12 mouse cellular contexts compared by ENCODE assay signal in genomic region chr4:140708297-140708927, GRCm38 (mm10). TPM values are rescaled to one million over a fixed set of nuclear protein-coding genes. Genes with fewer than 3 reads are reported as not detected.
A peak's percentile ranks its signal among the peaks of the same experiment; 100 is the strongest.
DNase-seq lines count a peak whose midpoint lies in the region; ATAC-seq and TF ChIP-seq lines count a peak whose summit lies in the region.
"Had no signal": no experiment of that assay in that cellular context is flagged by ENCODE, and none has a peak within 500 bp of the region (broad histone marks: within the 10 kb centered on the region; RNA-seq: fewer than 3 reads in every experiment).

No protein-coding gene starts in this region.

- H3K36me3 ChIP-seq in heart, postnatal 0 days (replicated peaks; ENCODE audit: control insufficient read depth, insufficient read depth, low read length) = peaks cover 48% of the 10 kb centered on the region
- peaks cover 95% of the 10 kb centered on the region for H3K36me3 ChIP-seq in E14TG2a.4 (ENCODE audit: insufficient read depth, low read length)
- peaks cover 70% of the 10 kb centered on the region for H3K36me3 ChIP-seq in embryonic facial prominence, embryonic 14.5 days (ENCODE audit: control insufficient read depth, insufficient read depth, low read length)

- H3K27me3 ChIP-seq in heart, postnatal 0 days (ENCODE audit: control insufficient read depth, insufficient read depth, low read length) = no peaks in the 10 kb centered on the region
- no peaks in the 10 kb centered on the region for H3K27me3 ChIP-seq in E14TG2a.4 (ENCODE audit: insufficient read depth, low read length)
- no peaks in the 10 kb centered on the region for H3K27me3 ChIP-seq in embryonic facial prominence, embryonic 14.5 days (replicated peaks; ENCODE audit: control insufficient read depth, insufficient read depth, low read length)

- peak overlapping the region; percentile 52; the same call in 1 of the 2 replicates for H3K27ac ChIP-seq in heart, postnatal 0 days (ENCODE audit: low read depth)
- H3K27ac ChIP-seq in embryonic facial prominence, embryonic 14.5 days (replicated peaks; ENCODE audit: low read depth, low read length) = no peak overlapping the region
- H3K27ac ChIP-seq: hindbrain, embryonic 14.5 days had no signal

- no peak overlapping the region for H3K4me2 ChIP-seq in heart, postnatal 0 days (ENCODE audit: low read depth, low read length)
- no peak overlapping the region for H3K4me2 ChIP-seq in embryonic facial prominence, embryonic 14.5 days (ENCODE audit: low read depth, low read length)
- H3K4me2 ChIP-seq: hindbrain, embryonic 14.5 days had no signal

- peaks cover 27% of the 10 kb centered on the region for H3K4me1 ChIP-seq in heart, postnatal 0 days (ENCODE audit: control insufficient read depth, insufficient read depth)
- H3K4me1 ChIP-seq in E14TG2a.4 (replicated peaks; ENCODE audit: low read depth, low read length) = peaks cover 94% of the 10 kb centered on the region
- H3K4me1 ChIP-seq in embryonic facial prominence, embryonic 14.5 days (ENCODE audit: control insufficient read depth, insufficient read depth, low read length) = peaks cover 8% of the 10 kb centered on the region; the same call in 1 of the 2 replicates

- H3K4me3 ChIP-seq in heart, postnatal 0 days (ENCODE audit: low read depth, low read length) = no peak overlapping the region
- H3K4me3 ChIP-seq in E14TG2a.4 (replicated peaks; ENCODE audit: low read length) = 0 out of 2 replicates have a peak overlapping the region, but pooled peaks have one; percentile 29
- no peak overlapping the region for H3K4me3 ChIP-seq in embryonic facial prominence, embryonic 14.5 days (ENCODE audit: low read depth, low read length)

- H3K9ac ChIP-seq in heart, postnatal 0 days (replicated peaks; ENCODE audit: low read depth, low read length) = no peak overlapping the region; the same call in 1 of the 2 replicates
- H3K9ac ChIP-seq in embryonic facial prominence, embryonic 14.5 days (ENCODE audit: low read depth, low read length) = 0 out of 2 replicates have a peak overlapping the region, but pooled peaks have one; percentile 5
- H3K9ac ChIP-seq: hindbrain, embryonic 14.5 days had no signal

- no peak for TF ChIP-seq EP300 in heart, postnatal 0 days (IDR thresholded peaks at IDR 0.05; ENCODE audit: low read depth)

- ATAC-seq in heart, postnatal 0 days (ENCODE audit: insufficient read depth, low read depth) = peak; percentile 37
- ATAC-seq in embryonic facial prominence, embryonic 14.5 days (ENCODE audit: low read depth) = no peak
- ATAC-seq: activated CD4-positive, CD25-positive, alpha-beta regulatory T cell, adult 4 months had no signal

- WGBS in heart, postnatal 0 days = 39% methylated on average over 18 of the region's 18 CpGs
- 85% methylated on average over 18 of the region's 18 CpGs for WGBS in embryonic facial prominence, embryonic 14.5 days

- no peak for TF ChIP-seq CTCF in heart, postnatal 0 days (IDR thresholded peaks at IDR 0.05; ENCODE audit: low read depth)
- no peak for TF ChIP-seq CTCF in E14TG2a.4 (conservative IDR thresholded peaks at IDR 0.05; ENCODE audit: low read length)

- no peak for DNase-seq in heart, postnatal 0 days (ENCODE audit: low spot score)
- no peak for DNase-seq in heart, postnatal 36 days
- no peak for DNase-seq in embryonic facial prominence, embryonic 14.5 days (ENCODE audit: low spot score)
- peak; percentile 45 for DNase-seq in lung, postnatal 10 days
- no peak for DNase-seq in layer of hippocampus, adult 11-12 months (ENCODE audit: low spot score)
- no peak for DNase-seq in spleen, adult 18-20 months
- DNase-seq: cerebellum, postnatal 36 days; kidney, postnatal 36 days had no signal

- no peaks in the 10 kb centered on the region for H3K9me3 ChIP-seq in heart, postnatal 0 days (replicated peaks; ENCODE audit: control insufficient read depth, low read length)
- no peaks in the 10 kb centered on the region for H3K9me3 ChIP-seq in E14TG2a.4 (ENCODE audit: low read length)
- H3K9me3 ChIP-seq in embryonic facial prominence, embryonic 14.5 days (ENCODE audit: control insufficient read depth, low read length) = no peaks in the 10 kb centered on the region

- intact Hi-C loops in heart, postnatal 36 days (cut with DNase I) = no loop called here

RNA-seq across cellular contexts. Expression of gene Rcc2, which starts 8.1 kb away (rescaled TPM):
- 36.4 and 36.9 TPM in 2 replicates for total RNA-seq in heart, postnatal 0 days (2014; rRNA removed; ENCODE audit: low replicate concordance)
- polyA plus RNA-seq in heart, postnatal 0 days (2015; fragmentation: Nextera tagmentation; extraction: Ambion mirVana) = 4.4 and 4.8 TPM in 2 replicates
- total RNA-seq in heart, postnatal 36 days (2021) = 10 to 100 TPM; 14.0 to 14.8 TPM
- 31.1 and 31.6 TPM in 2 replicates for polyA plus RNA-seq in embryonic facial prominence, embryonic 14.5 days (2014; fragmentation: Nextera tagmentation; extraction: Ambion mirVana)

RNA-seq across cellular contexts. Expression of gene Padi6, which starts 34.0 kb away (rescaled TPM):
- not detected in 2 replicates for total RNA-seq in heart, postnatal 0 days (2014; rRNA removed; ENCODE audit: low replicate concordance)
- polyA plus RNA-seq in heart, postnatal 0 days (2015; fragmentation: Nextera tagmentation; extraction: Ambion mirVana) = 0.07 TPM in 1 of 2 replicates, not detected in the other
- total RNA-seq in heart, postnatal 36 days (2021) = not detected
- not detected in 2 replicates for polyA plus RNA-seq in embryonic facial prominence, embryonic 14.5 days (2014; fragmentation: Nextera tagmentation; extraction: Ambion mirVana)
- polyA plus RNA-seq: activated CD4-positive, CD25-positive, alpha-beta regulatory T cell, adult 4 months; brain, embryonic 14.5 days; hindbrain, embryonic 14.5 days had no signal

RNA-seq across cellular contexts. Expression of gene Arhgef10l, which starts 42.6 kb away (rescaled TPM):
- total RNA-seq in heart, postnatal 0 days (2014; rRNA removed; ENCODE audit: low replicate concordance) = 46.8 and 52.8 TPM in 2 replicates
- polyA plus RNA-seq in heart, postnatal 0 days (2015; fragmentation: Nextera tagmentation; extraction: Ambion mirVana) = 12.1 and 15.4 TPM in 2 replicates
- 10 to 100 TPM; 62.5 to 65.0 TPM for total RNA-seq in heart, postnatal 36 days (2021)
- polyA plus RNA-seq in embryonic facial prominence, embryonic 14.5 days (2014; fragmentation: Nextera tagmentation; extraction: Ambion mirVana) = 13.4 and 14.8 TPM in 2 replicates
- polyA plus RNA-seq: activated CD4-positive, CD25-positive, alpha-beta regulatory T cell, adult 4 months had no signal
